Mouse (Mus musculus) cerebellum, postnatal 10 days (tissue): ENCODE data around the gene Cd83.

ENCODE experiments used
- DNase-seq, 2 experiments: peaks; one replicate each; pipeline ENCODE4 v3.0.0; 2021; ENCODE audit warnings: mixed read lengths in 2 of 2

The Cd83 gene

GRCm38 (mm10) chr13:43774605-43775426 is 9.8 kb upstream of the Cd83 start:
- no peak for DNase-seq

DNA sequence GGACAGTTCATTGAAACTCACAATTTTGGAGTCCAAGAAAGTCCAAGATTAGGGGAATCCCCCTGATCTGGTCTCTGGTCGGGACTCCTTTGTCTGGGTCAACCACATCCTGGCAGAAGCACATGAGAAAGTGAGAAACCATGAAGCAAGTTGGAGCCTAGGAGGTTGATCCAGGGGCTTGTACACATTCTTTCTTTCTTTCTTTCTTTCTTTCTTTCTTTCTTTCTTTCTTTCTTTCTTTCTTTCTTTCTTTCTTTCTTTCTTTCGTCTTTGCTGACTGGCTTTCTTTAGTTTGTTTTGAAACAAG is 9.2 kb upstream of the Cd83 start:
- DNase-seq = no peak

- no peak for DNase-seq
These were observed 7.1 kb upstream of the Cd83 start for GRCm38 (mm10) chr13:43777321-43778002.

- DNase-seq = no peak
These were observed 6.4 kb upstream of the Cd83 start for GRCm38 (mm10) chr13:43778021-43778649.

- DNase-seq = no peak
These were observed 5.6 kb upstream of the Cd83 start for GRCm38 (mm10) chr13:43778971-43779370.

DNA sequence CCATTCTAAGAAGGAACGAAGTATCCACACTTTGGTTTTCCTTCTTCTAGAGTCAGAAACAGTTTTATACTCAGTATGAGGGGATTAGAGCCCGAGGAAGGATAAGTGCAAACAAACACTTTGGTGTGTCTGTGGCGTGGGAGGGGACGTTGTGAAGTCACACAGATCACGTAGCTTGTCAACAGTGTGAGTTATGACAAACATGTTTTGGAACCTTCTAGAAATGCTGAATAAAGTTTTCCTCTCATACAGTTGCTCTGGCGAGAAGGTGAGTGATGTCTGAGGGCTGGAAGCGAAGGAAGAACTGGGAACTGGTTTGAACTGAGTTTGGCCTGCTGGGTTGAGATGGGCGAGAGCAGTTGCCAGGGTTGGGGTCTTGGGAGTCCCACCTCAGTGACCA is 4.5 kb upstream of the Cd83 start:
- no peak for DNase-seq

DNA sequence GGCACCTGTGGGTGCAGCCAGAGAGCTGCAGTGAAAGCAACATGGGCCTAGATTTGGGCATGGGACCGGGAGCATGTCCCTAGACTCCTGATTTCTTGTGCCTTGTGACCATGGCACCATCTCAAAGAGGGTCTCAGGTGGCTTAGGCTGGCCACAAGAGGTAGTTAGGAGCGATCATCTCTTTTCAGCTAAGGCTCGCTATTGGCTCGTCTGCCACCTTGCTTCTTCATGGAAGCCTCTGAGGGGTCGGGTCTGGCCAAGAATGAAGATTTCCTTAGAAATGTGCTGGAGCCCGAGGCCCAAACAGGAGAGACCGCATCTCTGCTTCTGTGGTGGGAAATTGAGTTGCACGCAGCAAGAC is 1.1 kb downstream of the Cd83 start:
- DNase-seq = no peak

GRCm38 (mm10) chr13:43786171-43786795 is 1.7 kb downstream of the Cd83 start:
- no peak for DNase-seq

- no peak for DNase-seq
These were observed 2.7 kb downstream of the Cd83 start for GRCm38 (mm10) chr13:43787262-43787661.

GRCm38 (mm10) chr13:43788071-43788470 is 3.5 kb downstream of the Cd83 start:
- no peak for DNase-seq

DNA sequence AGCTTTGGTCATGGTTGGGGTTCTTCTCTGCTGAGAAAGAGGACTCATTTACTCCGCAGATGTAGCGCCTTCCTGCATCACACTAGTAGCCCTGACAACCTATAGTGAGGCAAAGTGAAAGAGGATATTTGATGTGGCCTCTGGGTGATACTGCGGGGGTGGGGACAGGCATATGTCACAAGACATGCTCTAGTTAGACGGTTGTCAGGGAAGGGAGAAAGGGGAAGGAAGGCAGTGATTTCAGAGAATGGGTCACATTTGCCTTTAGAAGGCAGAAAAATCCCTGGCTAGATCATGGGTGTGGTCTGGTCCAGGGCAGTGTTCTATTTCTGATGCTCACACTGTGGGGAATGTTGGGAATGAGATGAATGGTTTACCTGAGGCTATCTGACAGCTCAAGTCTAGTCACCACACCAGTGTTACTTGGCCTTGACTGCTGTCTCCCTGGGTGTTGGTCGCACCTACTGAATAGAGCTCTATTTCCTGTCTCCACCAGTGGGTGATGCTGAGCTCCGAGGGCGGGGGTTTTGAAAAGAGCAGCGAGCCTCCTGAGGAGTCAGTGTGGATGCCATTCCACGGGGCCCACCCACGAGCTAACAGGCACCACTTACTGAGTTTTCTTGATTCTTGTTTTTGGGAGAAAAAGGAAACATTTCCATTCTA is 4.5 kb downstream of the Cd83 start:
- no peak for DNase-seq

- no peak for DNase-seq
These were observed 5.8 kb downstream of the Cd83 start for GRCm38 (mm10) chr13:43790229-43791001.

- DNase-seq = peak; percentile 67 to 72
These were observed 10.8 kb downstream of the Cd83 start for GRCm38 (mm10) chr13:43795334-43795733.

- DNase-seq = peak; percentile 38 to 51
These were observed 14.1 kb downstream of the Cd83 start for GRCm38 (mm10) chr13:43798655-43799054.

- no peak for DNase-seq
These were observed 15.6 kb downstream of the Cd83 start for GRCm38 (mm10) chr13:43800136-43800535.

- DNase-seq = no peak
These were observed 17.4 kb downstream of the Cd83 start for GRCm38 (mm10) chr13:43801961-43802360.

- DNase-seq = no peak
These were observed 18.0 kb downstream of the Cd83 start for GRCm38 (mm10) chr13:43802361-43803137.

- no peak for DNase-seq
These were observed 20.1 kb downstream of the Cd83 start for GRCm38 (mm10) chr13:43804648-43805047.

- no peak for DNase-seq
These were observed 20.7 kb downstream of the Cd83 start for GRCm38 (mm10) chr13:43805159-43805758.

GRCm38 (mm10) chr13:43806371-43807271 is 22.0 kb downstream of the Cd83 start:
- no peak for DNase-seq
